Mouse (Mus musculus) neural tube, embryonic 13.5 days (tissue): ENCODE measurements around the gene Tnpo1. TPM values are rescaled to one million over a fixed set of nuclear protein-coding genes. Genes with fewer than 3 reads are reported as not detected.

Experiments used
- ATAC-seq: fragments of 200-750 bp; cut with Nextera tagmentation; 2 replicates; pipeline ENCODE4 v1.8.0; 2017; ENCODE audit warnings: low read depth, mild to moderate bottlenecking, moderate TSS enrichment, moderate library complexity
- H3K27ac ChIP-seq: fragments of 300-500 bp; sonication (generic); replicated peaks from 2 replicates; pipeline ENCODE4 v1.5.1; 2015; ENCODE audit warnings: moderate library complexity, mild to moderate bottlenecking, inconsistent platforms
- H3K27me3 ChIP-seq: fragments of 300-500 bp; sonication (generic); 2 replicates; pipeline ENCODE4 v1.6.1; 2015; ENCODE audit warnings: mild to moderate bottlenecking, inconsistent platforms
- H3K36me3 ChIP-seq: fragments of 300-500 bp; sonication (generic); 2 replicates; pipeline ENCODE4 v1.6.1; 2015; ENCODE audit warnings: mild to moderate bottlenecking, inconsistent platforms
- H3K4me1 ChIP-seq: fragments of 300-500 bp; sonication (generic); replicated peaks from 2 replicates; pipeline ENCODE4 v1.6.1; 2015; ENCODE audit warnings: inconsistent platforms
- H3K4me2 ChIP-seq: fragments of 300-500 bp; sonication (generic); 2 replicates; pipeline ENCODE4 v1.6.1; 2015; ENCODE audit warnings: inconsistent platforms, mild to moderate bottlenecking, moderate library complexity
- H3K4me3 ChIP-seq: fragments of 300-500 bp; sonication (generic); 2 replicates; pipeline ENCODE4 v1.5.1; 2015; ENCODE audit warnings: mild to moderate bottlenecking, inconsistent platforms
- H3K9ac ChIP-seq: fragments of 300-500 bp; sonication (generic); 2 replicates; pipeline ENCODE4 v1.6.1; 2015; ENCODE audit warnings: moderate library complexity, mild to moderate bottlenecking, inconsistent platforms
- H3K9me3 ChIP-seq: fragments of 300-500 bp; sonication (generic); 2 replicates; pipeline ENCODE4 v1.6.1; 2016; ENCODE audit warnings: inconsistent platforms
- WGBS: fragments of 180-500 bp; shearing (Covaris S2); methylation state at CpG from one replicate; pipeline ENCODE4 v1.1.7; 2015; 5-methylcytosine and 5-hydroxymethylcytosine counted together
- polyA plus RNA-seq: library from polyadenylated mRNA; unstranded; fragments of >200 nt; fragmentation: Nextera tagmentation; extraction: Ambion mirVana; gene quantifications from 2 replicates; pipeline ENCODE4 v1.2.1, GENCODE M21; 2015

Gene Tnpo1
- polyA plus RNA-seq, 1 experiment from 2014 or later: 51.9 TPM

DNA sequence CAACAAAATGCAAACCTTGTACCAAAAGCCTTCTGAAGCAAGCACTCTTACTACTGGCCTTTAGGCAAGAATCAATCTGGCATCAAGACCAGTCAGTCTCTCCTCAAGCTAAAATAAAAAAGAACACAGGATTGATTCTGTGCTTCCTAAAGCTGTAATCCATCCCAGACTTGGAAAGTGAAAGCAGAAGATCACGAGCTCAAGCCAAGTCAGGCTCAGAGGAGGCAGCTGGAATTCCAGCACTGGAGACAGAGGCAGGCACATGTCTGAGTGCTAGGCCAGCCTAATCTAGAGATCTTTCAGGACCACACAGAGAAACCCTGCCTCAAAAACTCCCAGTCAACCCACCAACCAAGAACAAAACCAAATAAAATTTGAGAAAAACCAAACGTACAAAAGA lies 45.8 kb downstream of the Tnpo1 start:
- Histone ChIP-seq H3K9me3 (no peaks in the 10 kb centered on the region), H3K4me3 (no peak overlapping the region), H3K4me1 (no peaks in the 10 kb centered on the region), H3K27me3 (no peaks in the 10 kb centered on the region), H3K4me2 (no peak overlapping the region), H3K36me3 (peaks cover 66% of the 10 kb centered on the region), H3K27ac (no peak overlapping the region), H3K9ac (no peak overlapping the region)
- WGBS: 78% methylated on average over 2 of the region's 2 CpGs
- ATAC-seq: no peak

DNA sequence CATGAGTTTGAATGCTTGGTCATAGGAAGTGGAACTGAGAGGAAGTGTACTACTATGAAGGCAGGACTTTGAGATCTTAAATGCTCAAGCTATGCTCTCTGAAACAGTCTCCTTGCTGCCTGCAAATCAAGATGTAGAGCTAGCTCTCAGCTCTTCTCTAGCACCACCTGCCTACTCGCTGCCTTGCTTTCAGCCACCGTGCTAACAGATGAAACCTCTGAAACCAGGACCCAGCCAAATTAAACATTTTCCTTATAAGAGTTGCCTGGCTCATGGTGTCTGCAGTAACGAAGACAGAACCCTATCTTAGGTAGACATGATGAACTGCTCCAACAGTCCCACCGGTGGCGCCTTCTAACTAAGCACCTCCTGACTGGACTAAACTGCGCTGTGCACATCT lies 46.8 kb downstream of the Tnpo1 start:
- H3K4me1 ChIP-seq: no peaks in the 10 kb centered on the region
- H3K27me3 ChIP-seq: no peaks in the 10 kb centered on the region
- peaks cover 68% of the 10 kb centered on the region for H3K36me3 ChIP-seq
- WGBS: 93% methylated on average over 6 of the region's 6 CpGs
- ATAC-seq: no peak
- H3K9me3 ChIP-seq: no peaks in the 10 kb centered on the region
- no peak overlapping the region for H3K9ac ChIP-seq
- no peak overlapping the region for H3K4me2 ChIP-seq
- no peak overlapping the region for H3K4me3 ChIP-seq
- no peak overlapping the region for H3K27ac ChIP-seq

DNA sequence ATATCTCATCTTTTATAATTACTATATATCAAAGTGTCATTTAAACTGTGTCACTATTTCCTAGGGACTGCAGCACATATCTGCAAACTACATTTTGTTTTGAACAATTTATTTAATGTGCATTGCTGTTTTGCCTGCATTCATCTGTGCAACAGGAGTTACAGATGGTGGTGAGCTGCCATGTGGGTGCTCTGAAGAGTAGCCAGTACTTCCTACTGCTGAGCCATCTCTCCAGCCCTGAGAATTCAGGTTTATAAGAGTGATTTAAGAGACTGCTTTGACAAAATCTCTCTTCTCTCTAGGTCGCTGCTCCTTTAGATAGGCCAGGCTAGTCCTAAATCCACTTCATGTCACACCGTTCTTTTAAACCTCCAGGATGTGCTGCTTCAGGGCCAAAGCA lies 49.0 kb downstream of the Tnpo1 start:
- Histone ChIP-seq H3K4me1 (no peaks in the 10 kb centered on the region), H3K4me3 (no peak overlapping the region), H3K27me3 (no peaks in the 10 kb centered on the region), H3K27ac (no peak overlapping the region), H3K9ac (no peak overlapping the region), H3K9me3 (no peaks in the 10 kb centered on the region), H3K36me3 (peaks cover 65% of the 10 kb centered on the region), H3K4me2 (no peak overlapping the region)
- ATAC-seq: no peak
- 77% methylated on average over 2 of the region's 2 CpGs for WGBS

DNA sequence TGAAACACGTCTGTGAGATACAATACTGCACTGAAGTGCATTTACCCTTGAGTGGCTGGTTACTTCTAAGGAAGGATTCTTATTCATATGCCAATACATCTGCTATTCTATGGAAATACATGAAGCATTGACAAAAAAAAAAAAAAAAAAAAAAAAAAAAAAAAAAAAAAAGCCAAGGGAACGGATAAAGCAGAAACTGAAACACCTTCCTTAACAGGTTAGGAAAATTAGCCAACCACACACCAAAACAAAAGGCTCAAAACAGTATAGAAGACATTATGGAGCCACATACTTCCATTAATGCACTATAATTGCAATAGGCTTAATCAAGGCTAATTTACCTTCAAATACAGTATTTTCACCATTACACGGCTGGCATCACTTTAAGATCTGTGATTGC lies 51.5 kb downstream of the Tnpo1 start:
- Histone ChIP-seq H3K9me3 (no peaks in the 10 kb centered on the region), H3K27ac (no peak overlapping the region), H3K27me3 (no peaks in the 10 kb centered on the region), H3K4me1 (no peaks in the 10 kb centered on the region), H3K4me3 (no peak overlapping the region), H3K36me3 (peaks cover 73% of the 10 kb centered on the region), H3K9ac (no peak overlapping the region), H3K4me2 (no peak overlapping the region)
- no peak for ATAC-seq
- WGBS: 93% methylated on average over 3 of the region's 3 CpGs

DNA sequence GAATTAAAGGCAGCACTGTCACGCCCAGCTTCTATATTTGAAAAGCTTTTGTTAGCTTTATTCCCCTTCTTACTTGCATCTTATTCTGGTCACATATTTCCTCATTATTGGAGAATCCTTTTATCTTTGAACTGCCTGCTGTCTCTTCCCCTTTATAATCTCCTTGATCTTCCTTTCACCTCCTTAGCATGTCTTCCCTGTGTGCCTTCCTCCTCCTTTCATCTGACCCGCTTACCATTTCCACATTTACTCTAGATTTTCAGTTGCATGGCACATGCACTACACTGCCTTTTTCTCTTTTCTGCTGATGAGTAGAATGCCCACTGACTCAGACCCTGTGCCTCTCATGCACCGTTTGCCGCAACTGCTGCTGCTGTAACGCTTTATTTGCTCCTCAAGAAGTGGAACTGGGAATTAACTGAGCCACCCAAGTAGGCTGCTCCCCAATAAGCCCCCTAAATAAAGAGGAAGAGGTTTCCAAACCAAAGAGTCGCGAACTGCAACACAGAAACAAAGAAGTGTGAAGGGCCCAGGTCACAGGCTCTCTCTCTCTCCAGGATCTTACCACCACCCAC lies 53.8 kb downstream of the Tnpo1 start:
- H3K27ac ChIP-seq: 0 out of 2 replicates have a peak overlapping the region, but pooled peaks have one; percentile 18
- no peak for ATAC-seq
- H3K27me3 ChIP-seq: no peaks in the 10 kb centered on the region
- peaks cover 79% of the 10 kb centered on the region for H3K36me3 ChIP-seq
- WGBS: 75% methylated on average over 7 of the region's 7 CpGs
- no peak overlapping the region for H3K4me2 ChIP-seq
- H3K9me3 ChIP-seq: no peaks in the 10 kb centered on the region
- no peaks in the 10 kb centered on the region for H3K4me1 ChIP-seq
- H3K4me3 ChIP-seq: no peak overlapping the region
- no peak overlapping the region for H3K9ac ChIP-seq

DNA sequence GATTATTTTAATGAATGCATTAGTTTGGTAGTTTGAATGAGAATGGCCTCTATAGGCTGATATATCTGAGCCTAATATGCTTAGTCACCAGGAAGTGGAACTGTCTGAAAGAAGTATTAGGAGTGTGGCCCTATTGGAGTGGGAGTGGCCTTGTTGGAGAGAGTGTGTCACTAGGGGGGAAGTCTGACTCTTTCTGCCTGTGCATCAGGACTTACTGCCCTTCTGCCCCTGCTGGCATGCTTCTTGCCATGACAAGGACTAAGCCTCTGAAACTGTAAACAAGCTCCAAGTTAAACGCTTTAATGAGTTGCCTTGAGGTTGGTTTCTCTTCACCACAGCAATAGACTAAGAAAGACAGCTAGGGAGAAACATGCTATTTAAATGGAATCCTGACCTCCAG lies 54.9 kb downstream of the Tnpo1 start:
- 72% methylated on average over 1 of the region's 1 CpGs for WGBS
- no peak overlapping the region for H3K4me3 ChIP-seq
- H3K27me3 ChIP-seq: no peaks in the 10 kb centered on the region
- H3K4me1 ChIP-seq: no peaks in the 10 kb centered on the region
- ATAC-seq: no peak
- H3K9ac ChIP-seq: no peak overlapping the region
- H3K27ac ChIP-seq: no peak overlapping the region
- H3K36me3 ChIP-seq: peaks cover 83% of the 10 kb centered on the region
- H3K9me3 ChIP-seq: no peaks in the 10 kb centered on the region
- no peak overlapping the region for H3K4me2 ChIP-seq

DNA sequence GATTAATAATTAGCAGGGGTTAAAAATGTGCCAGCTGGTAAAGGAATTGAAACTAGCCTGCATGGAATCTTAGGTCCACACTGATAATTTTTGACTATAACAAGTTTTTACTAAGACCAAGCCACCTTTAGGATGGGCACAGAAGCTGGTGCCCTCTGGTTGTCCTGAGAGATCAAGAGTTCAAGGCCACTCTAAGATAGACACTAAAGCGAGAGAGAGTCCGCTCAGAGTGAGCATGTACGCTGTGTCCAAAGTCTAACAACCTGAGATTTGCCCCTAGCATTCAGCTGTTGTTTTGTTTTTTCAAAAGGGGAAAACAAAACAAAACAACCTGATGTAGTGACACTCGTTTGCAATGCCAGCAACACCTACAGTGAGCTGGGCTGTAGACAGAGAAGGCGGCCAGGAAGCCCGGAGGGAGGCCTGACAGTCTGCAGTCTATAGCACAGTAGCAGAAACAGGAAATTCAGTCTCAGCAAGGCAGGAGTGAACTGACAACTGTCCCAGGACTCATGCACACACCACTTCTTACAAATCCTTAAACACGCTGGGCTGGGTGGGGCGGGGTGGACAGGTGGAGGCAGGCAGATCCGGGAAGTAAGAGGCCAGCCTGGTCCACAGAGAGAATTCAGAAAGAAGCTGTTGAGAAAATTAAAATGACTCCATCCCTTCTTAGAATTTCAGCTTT lies 57.8 kb downstream of the Tnpo1 start:
- Histone ChIP-seq H3K27ac (no peak overlapping the region), H3K4me3 (no peak overlapping the region), H3K36me3 (peaks cover 88% of the 10 kb centered on the region), H3K4me2 (no peak overlapping the region), H3K4me1 (no peaks in the 10 kb centered on the region), H3K9me3 (no peaks in the 10 kb centered on the region), H3K27me3 (no peaks in the 10 kb centered on the region), H3K9ac (no peak overlapping the region)
- WGBS: 93% methylated on average over 9 of the region's 9 CpGs
- 0 out of 2 replicates have a peak, but pooled peaks have one; percentile 51 for ATAC-seq

DNA sequence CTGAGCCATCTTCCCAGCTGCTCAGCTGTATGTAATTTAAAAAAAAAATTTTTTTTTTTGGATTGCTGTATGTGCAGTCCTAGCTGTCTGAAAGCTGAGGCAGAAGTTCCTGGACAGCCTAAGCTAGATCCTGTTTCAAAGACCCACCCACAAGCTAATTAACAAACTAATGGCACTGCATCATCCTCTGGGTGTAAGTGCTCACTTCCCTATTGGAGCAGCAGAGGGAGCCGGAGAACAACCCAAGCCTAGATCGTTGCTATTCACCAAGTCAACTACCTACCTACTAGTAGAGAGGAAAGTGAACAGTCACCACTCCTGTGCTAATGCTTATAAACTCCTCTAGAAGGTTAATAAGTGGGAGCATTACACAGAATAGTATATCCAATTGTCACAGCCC lies 58.4 kb downstream of the Tnpo1 start:
- Histone ChIP-seq H3K4me1 (no peaks in the 10 kb centered on the region), H3K4me2 (no peak overlapping the region), H3K4me3 (no peak overlapping the region), H3K27me3 (no peaks in the 10 kb centered on the region), H3K27ac (no peak overlapping the region), H3K9ac (no peak overlapping the region), H3K36me3 (peaks cover 89% of the 10 kb centered on the region), H3K9me3 (no peaks in the 10 kb centered on the region)
- WGBS: 45% methylated on average over 2 of the region's 2 CpGs
- ATAC-seq: peak; percentile 63

DNA sequence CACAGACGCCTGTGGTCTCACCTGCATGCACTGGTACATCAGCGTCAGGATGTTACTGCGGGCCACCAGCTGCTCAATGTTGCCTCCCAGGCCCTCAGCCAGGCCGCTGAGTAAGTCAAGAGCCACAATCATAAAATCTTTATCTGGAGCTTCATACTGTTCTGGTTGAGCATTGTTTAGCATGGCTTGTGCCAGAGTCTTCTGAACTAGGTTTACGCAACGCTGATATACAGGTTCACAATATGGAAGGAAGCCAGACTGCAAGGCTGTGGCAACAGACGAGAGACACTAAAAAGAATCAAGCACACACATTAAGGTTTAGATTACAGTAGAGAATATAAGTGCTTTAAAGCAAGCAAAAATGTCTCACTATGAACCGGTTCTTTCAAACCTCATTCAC lies 70.9 kb downstream of the Tnpo1 start:
- no peaks in the 10 kb centered on the region for H3K27me3 ChIP-seq
- H3K9me3 ChIP-seq: no peaks in the 10 kb centered on the region
- H3K9ac ChIP-seq: no peak overlapping the region
- ATAC-seq: no peak
- no peaks in the 10 kb centered on the region for H3K4me1 ChIP-seq
- peaks cover 73% of the 10 kb centered on the region for H3K36me3 ChIP-seq
- 91% methylated on average over 8 of the region's 8 CpGs for WGBS
- H3K4me3 ChIP-seq: no peak overlapping the region
- no peak overlapping the region for H3K27ac ChIP-seq
- no peak overlapping the region for H3K4me2 ChIP-seq

DNA sequence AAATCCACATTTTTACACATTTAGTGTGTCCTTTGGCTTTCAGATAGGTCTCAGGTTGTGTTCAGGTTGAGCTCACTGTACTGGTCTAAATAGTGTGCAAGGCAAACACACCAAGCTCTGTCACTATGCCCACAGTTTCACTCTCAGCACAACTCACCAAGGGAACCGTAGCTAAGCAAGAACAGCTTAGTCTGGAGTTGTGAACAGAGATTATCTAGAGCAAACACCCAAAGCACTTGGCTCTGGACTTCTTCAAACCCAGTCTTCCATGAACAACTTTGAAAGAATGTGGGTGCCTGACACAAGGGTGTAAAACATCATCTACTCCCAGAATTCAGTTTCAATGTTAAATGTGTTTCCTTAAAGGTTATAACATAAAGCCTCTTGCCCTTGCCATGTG lies 80.4 kb downstream of the Tnpo1 start:
- peaks cover 60% of the 10 kb centered on the region for H3K36me3 ChIP-seq
- H3K4me2 ChIP-seq: no peak overlapping the region
- no peaks in the 10 kb centered on the region for H3K4me1 ChIP-seq
- no peak overlapping the region for H3K27ac ChIP-seq
- no peaks in the 10 kb centered on the region for H3K27me3 ChIP-seq
- no peak overlapping the region for H3K9ac ChIP-seq
- no peak overlapping the region for H3K4me3 ChIP-seq
- 84% methylated on average over 1 of the region's 1 CpGs for WGBS
- ATAC-seq: no peak
- H3K9me3 ChIP-seq: no peaks in the 10 kb centered on the region

DNA sequence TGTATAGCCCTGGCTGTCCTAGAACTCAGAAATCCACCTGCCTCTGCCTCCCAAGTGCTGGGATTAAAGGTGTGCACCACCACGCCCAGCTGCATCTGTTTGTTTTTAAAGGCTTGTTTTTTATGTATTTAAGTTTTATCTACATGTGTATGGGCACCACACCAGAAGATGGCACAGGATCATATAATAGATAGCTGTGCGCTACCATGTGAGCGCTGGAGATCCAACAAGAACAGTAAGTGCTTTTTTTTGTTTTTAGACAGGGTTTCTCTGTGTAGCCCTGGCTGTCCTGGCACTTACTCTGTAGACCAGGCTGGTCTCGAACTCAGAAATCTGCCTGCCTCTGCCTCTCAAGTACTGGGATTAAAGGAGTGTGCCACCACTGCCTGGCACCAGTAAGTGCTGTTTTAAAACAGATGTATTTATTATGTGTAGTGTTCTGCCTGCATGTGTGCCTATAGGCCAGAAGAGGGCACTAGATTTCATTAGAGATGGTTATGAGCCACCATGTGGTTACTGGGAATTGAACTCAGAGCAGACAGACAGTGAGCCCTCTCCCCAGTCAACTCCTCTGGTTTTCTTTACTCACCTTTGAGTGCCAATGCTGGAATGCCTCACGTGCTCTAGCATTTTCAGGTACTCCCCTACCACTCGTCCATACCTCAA lies 89.6 kb downstream of the Tnpo1 start:
- no peak overlapping the region for H3K27ac ChIP-seq
- no peak overlapping the region for H3K4me3 ChIP-seq
- ATAC-seq: peak; percentile 13; the same call in 1 of the 2 replicates
- no peaks in the 10 kb centered on the region for H3K27me3 ChIP-seq
- no peak overlapping the region for H3K4me2 ChIP-seq
- whole genome bisulfite sequencing: 91% methylated on average over 6 of the region's 6 CpGs
- no peaks in the 10 kb centered on the region for H3K4me1 ChIP-seq
- H3K36me3 ChIP-seq: peaks cover 33% of the 10 kb centered on the region
- H3K9me3 ChIP-seq: no peaks in the 10 kb centered on the region
- H3K9ac ChIP-seq: no peak overlapping the region

DNA sequence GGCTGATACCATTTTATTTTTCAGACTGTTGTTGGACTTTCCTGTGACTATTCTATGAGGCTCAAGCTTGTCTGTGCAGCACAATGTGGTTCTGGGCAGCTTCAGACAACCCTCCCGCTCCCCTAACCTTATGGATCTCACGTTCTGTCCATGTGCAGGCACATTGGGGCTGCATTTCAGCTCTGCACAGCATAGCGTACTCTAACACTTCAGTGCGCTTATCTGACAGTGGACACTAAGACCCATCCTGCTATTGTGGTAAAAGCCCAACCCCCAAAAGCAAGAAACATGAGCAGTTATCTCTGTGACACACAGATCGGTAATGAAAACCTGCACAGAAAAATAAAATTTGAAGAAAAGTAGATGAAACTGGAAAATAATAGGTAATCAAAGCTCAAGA lies 90.4 kb downstream of the Tnpo1 start:
- no peaks in the 10 kb centered on the region for H3K27me3 ChIP-seq
- no peaks in the 10 kb centered on the region for H3K9me3 ChIP-seq
- no peak overlapping the region for H3K4me3 ChIP-seq
- no peak overlapping the region for H3K9ac ChIP-seq
- no peak overlapping the region for H3K27ac ChIP-seq
- 91% methylated on average over 5 of the region's 5 CpGs for WGBS
- no peaks in the 10 kb centered on the region for H3K4me1 ChIP-seq
- ATAC-seq: no peak
- H3K4me2 ChIP-seq: no peak overlapping the region
- peaks cover 28% of the 10 kb centered on the region for H3K36me3 ChIP-seq
